Mouse (Mus musculus): ENCODE results near the gene Mtmr3. TPM values are rescaled to one million over a fixed set of nuclear protein-coding genes. Genes with fewer than 3 reads are reported as not detected.
A peak's percentile ranks its signal among the peaks of the same experiment; 100 is the strongest.
"Not testable (repeated sequence)": the region's sequence is repeated elsewhere in the genome, so short reads cannot be mapped to it uniquely, and the experiment has no call there.

The Mtmr3 gene
- polyA plus RNA-seq, 1 experiment from 2014 or later: 22.0 TPM

GRCm38 (mm10) chr11:4598411-4598810, 3.7 kb upstream of the Mtmr3 start:
- no peak for ATAC-seq
- H3K27me3 ChIP-seq (replicated peaks; ENCODE audit: insufficient read depth, low read length): no peaks in the 10 kb centered on the region
- H3K9me3 ChIP-seq (ENCODE audit: low read length): no peaks in the 10 kb centered on the region

GRCm38 (mm10) chr11:4593849-4594607, 635 bp downstream of the Mtmr3 start:
- peak overlapping the region; percentile 100 for H3K4me3 ChIP-seq (ENCODE audit: low read depth, low read length)
- peak overlapping the region; percentile 64 for H3K4me2 ChIP-seq (replicated peaks; ENCODE audit: low read depth, low read length)
- ATAC-seq: peak; percentile 84
- DNase-seq (ENCODE audit: low spot score): peak; percentile 49
- WGBS: 1% methylated on average over 30 of the region's 45 CpGs
- peak overlapping the region; percentile 98 for H3K9ac ChIP-seq (replicated peaks; ENCODE audit: low read depth)
- no peaks in the 10 kb centered on the region for H3K36me3 ChIP-seq (ENCODE audit: insufficient read depth, low read length)
- H3K4me1 ChIP-seq (ENCODE audit: insufficient read depth, low read depth, low read length): peaks cover 4% of the 10 kb centered on the region
- H3K27ac ChIP-seq (ENCODE audit: low read length): peak overlapping the region; percentile 95
- H3K9me3 ChIP-seq (ENCODE audit: low read length): no peaks in the 10 kb centered on the region
- no peaks in the 10 kb centered on the region for H3K27me3 ChIP-seq (replicated peaks; ENCODE audit: insufficient read depth, low read length)
- TF ChIP-seq EP300 (IDR thresholded peaks at IDR 0.05): no peak
- peak; percentile 34 for TF ChIP-seq CTCF (IDR thresholded peaks at IDR 0.05)

More at GRCm38 (mm10) chr11:4598411-4598810, 3.7 kb upstream of the Mtmr3 start:
- no peak overlapping the region for H3K27ac ChIP-seq (ENCODE audit: low read length)
- no peak for TF ChIP-seq EP300 (IDR thresholded peaks at IDR 0.05)
- TF ChIP-seq CTCF (IDR thresholded peaks at IDR 0.05): no peak
- H3K4me2 ChIP-seq (replicated peaks; ENCODE audit: low read depth, low read length): no peak overlapping the region
- no peaks in the 10 kb centered on the region for H3K36me3 ChIP-seq (ENCODE audit: insufficient read depth, low read length)
- WGBS: 61% methylated on average over 2 of the region's 2 CpGs
- no peaks in the 10 kb centered on the region; the same call in 1 of the 2 replicates for H3K4me1 ChIP-seq (ENCODE audit: insufficient read depth, low read depth, low read length)
- H3K4me3 ChIP-seq (ENCODE audit: low read depth, low read length): no peak overlapping the region
- H3K9ac ChIP-seq (replicated peaks; ENCODE audit: low read depth): no peak overlapping the region
- DNase-seq (ENCODE audit: low spot score): no peak

GRCm38 (mm10) chr11:4593491-4593848, 1.2 kb downstream of the Mtmr3 start:
- DNase-seq (ENCODE audit: low spot score) (peak; percentile 13), ATAC-seq (no peak)
- Histone ChIP-seq H3K36me3 (ENCODE audit: insufficient read depth, low read length) (no peaks in the 10 kb centered on the region), H3K27ac (ENCODE audit: low read length) (0 out of 2 replicates have a peak overlapping the region, but pooled peaks have one; percentile 35), H3K4me1 (ENCODE audit: insufficient read depth, low read depth, low read length) (peaks cover 4% of the 10 kb centered on the region), H3K9ac (replicated peaks; ENCODE audit: low read depth) (peak overlapping the region; percentile 98), H3K4me3 (ENCODE audit: low read depth, low read length) (peak overlapping the region; percentile 100), H3K4me2 (replicated peaks; ENCODE audit: low read depth, low read length) (peak overlapping the region; percentile 64), H3K27me3 (replicated peaks; ENCODE audit: insufficient read depth, low read length) (no peaks in the 10 kb centered on the region), H3K9me3 (ENCODE audit: low read length) (no peaks in the 10 kb centered on the region)
- WGBS: 9% methylated on average over 5 of the region's 5 CpGs
- TF ChIP-seq EP300 (IDR thresholded peaks at IDR 0.05) (no peak), CTCF (IDR thresholded peaks at IDR 0.05) (no peak)

- no peak for ATAC-seq
- peak; percentile 71 for DNase-seq (ENCODE audit: low spot score)
- TF ChIP-seq EP300 (IDR thresholded peaks at IDR 0.05) (0 out of 2 replicates have a peak, but pooled peaks have one; percentile 18), CTCF (IDR thresholded peaks at IDR 0.05) (no peak)
These were observed 2.9 kb downstream of the Mtmr3 start for GRCm38 (mm10) chr11:4591811-4592210.

DNA sequence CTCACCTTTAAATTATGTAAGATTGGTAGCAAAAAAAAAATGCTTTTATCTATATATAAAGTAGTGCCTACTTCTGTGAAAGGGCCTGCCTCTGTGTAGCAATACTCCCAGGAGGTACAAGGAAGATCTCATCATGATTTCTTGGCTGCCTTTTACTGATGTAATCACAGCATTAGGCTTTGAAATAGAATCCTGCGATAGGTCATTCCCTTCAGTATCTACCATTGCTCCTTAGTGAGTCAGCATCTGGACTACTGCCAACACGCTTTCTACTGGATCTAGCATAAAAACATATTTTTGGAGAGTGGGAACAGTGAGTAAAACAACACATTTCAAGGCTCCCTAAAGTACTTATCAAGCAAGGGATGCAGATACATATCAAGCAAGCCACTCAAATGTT, 16.0 kb downstream of the Mtmr3 start:
- Histone ChIP-seq H3K9me3 (ENCODE audit: low read length) (no peaks in the 10 kb centered on the region), H3K27ac (ENCODE audit: low read length) (no peak overlapping the region), H3K36me3 (ENCODE audit: insufficient read depth, low read length) (no peaks in the 10 kb centered on the region), H3K4me3 (ENCODE audit: low read depth, low read length) (no peak overlapping the region), H3K27me3 (replicated peaks; ENCODE audit: insufficient read depth, low read length) (no peaks in the 10 kb centered on the region), H3K4me1 (ENCODE audit: insufficient read depth, low read depth, low read length) (no peaks in the 10 kb centered on the region), H3K4me2 (replicated peaks; ENCODE audit: low read depth, low read length) (no peak overlapping the region), H3K9ac (replicated peaks; ENCODE audit: low read depth) (no peak overlapping the region)
- DNase-seq (ENCODE audit: low spot score) (peak; percentile 65), ATAC-seq (peak; percentile 71)
- TF ChIP-seq EP300 (IDR thresholded peaks at IDR 0.05) (no peak), CTCF (IDR thresholded peaks at IDR 0.05) (no peak)
- 46% methylated on average over 2 of the region's 2 CpGs for WGBS

More at GRCm38 (mm10) chr11:4591811-4592210, 2.9 kb downstream of the Mtmr3 start:
- H3K9me3 ChIP-seq (ENCODE audit: low read length): no peaks in the 10 kb centered on the region
- H3K27ac ChIP-seq (ENCODE audit: low read length): no peak overlapping the region
- H3K4me2 ChIP-seq (replicated peaks; ENCODE audit: low read depth, low read length): no peak overlapping the region
- H3K36me3 ChIP-seq (ENCODE audit: insufficient read depth, low read length): no peaks in the 10 kb centered on the region
- H3K9ac ChIP-seq (replicated peaks; ENCODE audit: low read depth): no peak overlapping the region
- H3K27me3 ChIP-seq (replicated peaks; ENCODE audit: insufficient read depth, low read length): no peaks in the 10 kb centered on the region
- peaks cover 4% of the 10 kb centered on the region for H3K4me1 ChIP-seq (ENCODE audit: insufficient read depth, low read depth, low read length)
- no peak overlapping the region for H3K4me3 ChIP-seq (ENCODE audit: low read depth, low read length)
- 42% methylated on average over 4 of the region's 4 CpGs for WGBS

- TF ChIP-seq CTCF (IDR thresholded peaks at IDR 0.05): no peak
- no peak for TF ChIP-seq EP300 (IDR thresholded peaks at IDR 0.05)
- Histone ChIP-seq H3K4me2 (replicated peaks; ENCODE audit: low read depth, low read length) (no peak overlapping the region), H3K4me3 (ENCODE audit: low read depth, low read length) (no peak overlapping the region), H3K36me3 (ENCODE audit: insufficient read depth, low read length) (no peaks in the 10 kb centered on the region), H3K27me3 (replicated peaks; ENCODE audit: insufficient read depth, low read length) (no peaks in the 10 kb centered on the region), H3K9me3 (ENCODE audit: low read length) (no peaks in the 10 kb centered on the region), H3K4me1 (ENCODE audit: insufficient read depth, low read depth, low read length) (no peaks in the 10 kb centered on the region), H3K27ac (ENCODE audit: low read length) (no peak overlapping the region), H3K9ac (replicated peaks; ENCODE audit: low read depth) (no peak overlapping the region)
- DNase-seq (ENCODE audit: low spot score): no peak
- ATAC-seq: no peak
- WGBS: 89% methylated on average over 2 of the region's 2 CpGs
These were observed 17.6 kb downstream of the Mtmr3 start for GRCm38 (mm10) chr11:4577079-4577478.

- not testable (repeated sequence) for H3K9me3 ChIP-seq (ENCODE audit: low read length); H3K9ac ChIP-seq (replicated peaks; ENCODE audit: low read depth); H3K4me1 ChIP-seq (ENCODE audit: insufficient read depth, low read depth, low read length); H3K36me3 ChIP-seq (ENCODE audit: insufficient read depth, low read length); DNase-seq (ENCODE audit: low spot score); H3K4me3 ChIP-seq (ENCODE audit: low read depth, low read length); H3K27ac ChIP-seq (ENCODE audit: low read length); ATAC-seq; H3K27me3 ChIP-seq (replicated peaks; ENCODE audit: insufficient read depth, low read length); H3K4me2 ChIP-seq (replicated peaks; ENCODE audit: low read depth, low read length)
- 78% methylated on average over 2 of the region's 2 CpGs for WGBS
These were observed 18.5 kb downstream of the Mtmr3 start for GRCm38 (mm10) chr11:4576090-4576732.
